Mouse (Mus musculus): ENCODE measurements at regions not wholly inside any gene's neighbourhood (a gene's known extent, or its start where the extent isn't known, plus 50 kb on each side); places are given as distances from the start of the nearest gene placed in this dataset.

DNA sequence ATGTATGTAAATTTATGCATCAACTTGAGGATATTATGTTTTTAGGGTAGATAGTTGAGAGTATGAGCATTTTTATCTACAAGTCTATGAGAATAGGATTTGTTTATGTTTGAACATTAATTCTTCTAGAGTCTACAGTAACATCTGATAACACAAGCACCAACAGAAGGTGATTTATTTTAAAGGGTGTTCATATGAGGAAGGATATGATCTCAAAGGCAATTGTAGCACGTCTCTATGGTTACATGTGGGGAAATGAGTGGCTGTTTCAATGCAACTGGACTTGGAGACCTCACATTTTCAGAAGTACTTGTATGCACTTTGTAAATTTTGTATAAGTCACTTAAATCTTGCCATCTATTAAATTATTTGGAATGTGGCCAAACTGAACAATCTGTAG, 318.7 kb upstream of the Etaa1 start:
- no peak for TF ChIP-seq CTCF (IDR thresholded peaks at IDR 0.05; ENCODE audit: borderline replicate concordance, insufficient read depth, low read depth, low read length)
- no peak for TF ChIP-seq POLR2A (IDR thresholded peaks at IDR 0.05; ENCODE audit: borderline replicate concordance, insufficient read depth, low read length)

Data from cerebellum, adult 2 months (tissue).